Mouse (Mus musculus) lung, adult 2 months (tissue): ENCODE results near the gene Tmigd3. TPM values are rescaled to one million over a fixed set of nuclear protein-coding genes. Genes with fewer than 3 reads are reported as not detected.
"Not testable (repeated sequence)": the region's sequence is repeated elsewhere in the genome, so short reads cannot be mapped to it uniquely, and the experiment has no call there.

Experiments
- DNase-seq: peaks from one replicate; pipeline ENCODE4 v3.0.0; 2022
- H3K4me1 ChIP-seq: fragments of 200-500 bp; 2 replicates; pipeline ENCODE4 v1.6.1; 2011; ENCODE audit warnings: low read length; ENCODE audit not compliant: control insufficient read depth, insufficient read depth
- H3K4me3 ChIP-seq: fragments of 200-500 bp; replicated peaks from 2 replicates; pipeline ENCODE3; 2011; ENCODE audit warnings: low read depth, mild to moderate bottlenecking, control low read depth, low read length; ENCODE audit errors: extremely low read depth
- CTCF ChIP-seq: fragments of 200-500 bp; IDR thresholded peaks from 2 replicates; pipeline ENCODE4 v1.5.1; 2011; ENCODE audit warnings: mild to moderate bottlenecking, low read length, control low read depth; ENCODE audit not compliant: insufficient read depth
- POLR2A ChIP-seq: fragments of 200-500 bp; IDR thresholded peaks from 2 replicates; pipeline ENCODE4 v1.6.1; 2011; ENCODE audit warnings: low read depth, mild to moderate bottlenecking, control low read depth, low read length, borderline replicate concordance; ENCODE audit errors: extremely low read depth
- WGBS: fragments of 180-500 bp; shearing (Covaris S2); methylation state at CpG from one replicate; pipeline ENCODE4 v1.1.7; 2018; 5-methylcytosine and 5-hydroxymethylcytosine counted together
- polyA plus RNA-seq: library from polyadenylated mRNA; depleted of rRNA; stranded (reverse); fragments of >200 nt; gene quantifications from 2 replicates; pipeline ENCODE4 v1.2.3, GENCODE M21; 2012

Tmigd3 gene
- polyA plus RNA-seq, 1 experiment, result 2.2 TPM

- no peak for TF ChIP-seq CTCF
- TF ChIP-seq POLR2A, result no peak
Measured at GRCm38 (mm10) chr3:105913839-105914681, 43.4 kb downstream of the Tmigd3 start.

DNA sequence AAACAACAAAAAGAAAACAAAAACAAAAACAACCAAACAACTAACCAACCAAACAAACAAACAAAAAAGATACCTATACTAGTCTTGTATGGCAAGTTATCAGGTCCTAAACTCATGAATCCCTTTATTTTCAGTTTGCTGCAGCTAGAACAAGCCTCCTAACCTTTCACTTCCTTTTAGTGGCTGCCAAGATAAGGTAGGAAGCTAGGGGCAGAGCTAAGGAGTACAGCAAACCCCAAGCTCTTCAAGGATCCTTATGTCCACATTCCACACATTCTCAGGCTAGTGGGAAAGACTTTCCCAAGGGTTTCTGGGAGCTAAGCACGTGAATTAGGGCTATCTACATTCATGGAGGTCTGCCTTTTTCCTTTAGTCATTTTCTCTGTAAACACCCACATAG lies 44.6 kb downstream of the Tmigd3 start:
- DNase-seq, result no peak
- 21% methylated on average over 1 of the region's 1 CpGs for WGBS
- no peak for TF ChIP-seq POLR2A
- TF ChIP-seq CTCF, result no peak

More at GRCm38 (mm10) chr3:105913839-105914681, 43.4 kb downstream of the Tmigd3 start:
- Histone ChIP-seq H3K4me3 (no peak overlapping the region), H3K4me1 (peaks cover 8% of the 10 kb centered on the region; the same call in 1 of the 2 replicates)
- no peak for DNase-seq
- 29% methylated on average over 10 of the region's 10 CpGs for WGBS

GRCm38 (mm10) chr3:105916455-105916854 lies 45.8 kb downstream of the Tmigd3 start:
- not testable (repeated sequence) for DNase-seq, H3K4me1 ChIP-seq, H3K4me3 ChIP-seq

More for the DNA sequence above, 44.6 kb downstream of the Tmigd3 start:
- Histone ChIP-seq H3K4me1 (peaks cover 6% of the 10 kb centered on the region; the same call in 1 of the 2 replicates), H3K4me3 (no peak overlapping the region)

- WGBS, result 53% methylated on average over 10 of the region's 10 CpGs
- H3K4me1 ChIP-seq, result peaks cover 6% of the 10 kb centered on the region; the same call in 1 of the 2 replicates
- no peak overlapping the region for H3K4me3 ChIP-seq
- DNase-seq, result no peak
- TF ChIP-seq CTCF (no peak), POLR2A (no peak)
Measured at GRCm38 (mm10) chr3:105917656-105918354, 47.1 kb downstream of the Tmigd3 start.

- 58% methylated on average over 3 of the region's 3 CpGs for WGBS
- DNase-seq, result no peak
Measured at GRCm38 (mm10) chr3:105918355-105918745, 47.6 kb downstream of the Tmigd3 start.

DNA sequence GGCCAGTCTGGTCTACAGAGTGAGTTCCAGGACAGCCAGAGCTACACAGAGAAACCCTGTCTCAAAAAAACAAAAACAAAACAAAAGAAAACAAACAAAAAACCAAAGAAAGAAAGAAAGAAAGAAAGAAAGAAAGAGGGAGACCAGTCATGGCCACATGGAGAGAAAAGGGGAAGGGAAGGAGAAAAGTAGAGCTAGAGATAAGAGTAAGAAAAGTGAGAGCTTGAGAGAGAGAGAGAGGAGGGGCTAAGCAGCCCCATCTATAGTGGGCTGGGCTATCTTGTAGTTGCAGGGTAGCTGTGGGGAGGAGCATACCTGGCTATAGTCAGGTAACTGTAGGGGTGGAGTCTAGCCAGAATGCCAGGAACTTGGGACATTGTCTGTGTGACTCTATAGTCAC lies 50.0 kb downstream of the Tmigd3 start:
- H3K4me1 ChIP-seq, DNase-seq, H3K4me3 ChIP-seq: not testable (repeated sequence)

More at GRCm38 (mm10) chr3:105918355-105918745, 47.6 kb downstream of the Tmigd3 start:
- no peak overlapping the region for H3K4me3 ChIP-seq
- TF ChIP-seq POLR2A (no peak), CTCF (no peak)
- peaks cover 6% of the 10 kb centered on the region; the same call in 1 of the 2 replicates for H3K4me1 ChIP-seq

- H3K4me1 ChIP-seq, result no peaks in the 10 kb centered on the region; the same call in 1 of the 2 replicates
- no peak overlapping the region for H3K4me3 ChIP-seq
- no peak for DNase-seq
- WGBS, result 65% methylated on average over 2 of the region's 2 CpGs
- TF ChIP-seq CTCF, result no peak
Measured at GRCm38 (mm10) chr3:105921959-105922358, 51.3 kb downstream of the Tmigd3 start.

GRCm38 (mm10) chr3:105924616-105925015 lies 53.9 kb downstream of the Tmigd3 start:
- no peak for TF ChIP-seq CTCF
- Histone ChIP-seq H3K4me3 (no peak overlapping the region), H3K4me1 (no peaks in the 10 kb centered on the region)
- WGBS, result 80% methylated on average over 9 of the region's 9 CpGs
- DNase-seq, result no peak

- TF ChIP-seq CTCF (no peak), POLR2A (no peak)
- no peak for DNase-seq
- 84% methylated on average over 7 of the region's 7 CpGs for WGBS
- no peak overlapping the region for H3K4me3 ChIP-seq
- H3K4me1 ChIP-seq, result no peaks in the 10 kb centered on the region; the same call in 1 of the 2 replicates
Measured at GRCm38 (mm10) chr3:105927561-105928194, 57.0 kb downstream of the Tmigd3 start.

- Histone ChIP-seq H3K4me3 (no peak overlapping the region), H3K4me1 (no peaks in the 10 kb centered on the region; the same call in 1 of the 2 replicates)
- DNase-seq, result no peak
- TF ChIP-seq CTCF (no peak), POLR2A (no peak)
- 79% methylated on average over 3 of the region's 3 CpGs for WGBS
Measured at GRCm38 (mm10) chr3:105928195-105928569, 57.5 kb downstream of the Tmigd3 start.
